Mouse (Mus musculus) heart, adult 10 weeks (tissue): ENCODE results near the gene Clrn3. TPM values are rescaled to one million over a fixed set of nuclear protein-coding genes. Genes with fewer than 3 reads are reported as not detected.

Source experiments
- polyA plus RNA-seq: library from polyadenylated mRNA; stranded (reverse); fragments of 350-450 nt; fragmentation: Illumina TruSeq; extraction: RNeasy Lipid Tissue Mini Kit (QIAGEN cat#74804); gene quantifications from one replicate; pipeline ENCODE4 v1.2.3, GENCODE M21; 2014; ENCODE audit warnings: low read depth, low replicate concordance

Gene Clrn3
- polyA plus RNA-seq, result not detected

GRCm38 (mm10) chr7:135528515-135528914 lies at the start of gene Clrn3:
Clrn3 (minus strand) TSS chr7:135528654.

DNA sequence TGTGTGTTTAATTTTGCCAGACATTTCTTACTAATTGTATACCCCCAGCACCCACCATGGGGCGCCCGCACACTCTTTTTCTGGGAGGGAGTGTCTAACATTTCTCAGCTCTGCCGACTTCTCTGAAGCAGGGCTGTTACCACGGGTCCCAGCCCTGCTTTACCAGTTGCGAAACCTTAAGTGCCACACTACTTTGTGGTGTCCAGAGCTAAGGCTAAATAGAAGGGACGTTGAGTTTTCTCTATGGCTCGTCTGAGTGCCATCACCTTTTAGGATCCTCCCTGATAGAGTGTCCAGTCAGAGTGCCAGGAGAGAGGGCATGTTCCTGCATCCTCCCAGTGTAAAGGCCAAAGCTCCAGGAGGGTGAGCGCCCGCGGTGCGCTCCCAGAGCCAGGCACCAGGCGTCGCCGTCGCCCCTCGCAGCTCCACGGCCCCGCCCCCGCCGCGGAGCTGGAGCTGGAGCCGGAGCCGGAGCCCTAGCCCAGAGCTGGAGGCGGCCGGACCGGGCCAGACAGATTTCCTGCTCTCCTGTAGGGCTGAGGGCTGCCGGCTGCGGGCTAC lies 9.0 kb upstream of the Clrn3 start, which contains the start of gene Ptpre:
Gene Ptpre (plus strand): TSS at position 141 of the 561 bp plus-strand sequence.

Other genes starting within 250 kb of the Clrn3 start
- gene Foxi2, start 118.3 kb downstream of the Clrn3 start, polyA plus RNA-seq, result not detected
- gene Ptpre, start 8.8 kb upstream of the Clrn3 start, polyA plus RNA-seq, result 2.8 TPM
- 0.50 TPM for gene Mki67, start 187.7 kb upstream of the Clrn3 start, polyA plus RNA-seq